Mouse (Mus musculus) heart, embryonic 14.5 days (tissue): ENCODE measurements around the gene Ipp. TPM values are rescaled to one million over a fixed set of nuclear protein-coding genes. Genes with fewer than 3 reads are reported as not detected.

ENCODE experiments used
- ATAC-seq: fragments of 200-750 bp; cut with Nextera tagmentation; 2 replicates; pipeline ENCODE4 v1.8.0; 2017; ENCODE audit warnings: low read depth, moderate TSS enrichment; ENCODE audit not compliant: insufficient number of reproducible peaks, insufficient read depth, low FRiP score
- H3K27ac ChIP-seq, 2 experiments: fragments of 200-500 bp in 1 of 2; fragments of 300-500 bp in 1 of 2; sonication (generic) in 1 of 2; replicated peaks in 1 of 2; 2 replicates each; pipeline ENCODE4 v1.5.1; 2012 to 2014; ENCODE audit warnings: low read depth in 2 of 2, low read length in 2 of 2, control low read depth in 1 of 2, mild to moderate bottlenecking in 1 of 2, mixed read lengths in 1 of 2; ENCODE audit not compliant: control insufficient read depth in 1 of 2, insufficient read depth in 1 of 2
- H3K27me3 ChIP-seq: fragments of 300-500 bp; sonication (generic); 2 replicates; pipeline ENCODE4 v1.6.1; 2014; ENCODE audit warnings: mild to moderate bottlenecking, low read length, control low read depth; ENCODE audit not compliant: control insufficient read depth, insufficient read depth
- H3K36me3 ChIP-seq: fragments of 300-500 bp; sonication (generic); 2 replicates; pipeline ENCODE4 v1.6.1; 2014; ENCODE audit warnings: mild to moderate bottlenecking, control low read depth, low read length, mixed read lengths; ENCODE audit not compliant: control insufficient read depth, insufficient read depth
- H3K4me1 ChIP-seq, 2 experiments: fragments of 200-500 bp in 1 of 2; fragments of 300-500 bp in 1 of 2; sonication (generic) in 1 of 2; 2 replicates each; pipeline ENCODE4 v1.6.1; 2012 to 2014; ENCODE audit warnings: low read length in 2 of 2, control low read depth in 1 of 2, mixed read lengths in 1 of 2; ENCODE audit not compliant: control insufficient read depth in 2 of 2, insufficient read depth in 2 of 2
- H3K4me2 ChIP-seq: fragments of 300-500 bp; sonication (generic); 2 replicates; pipeline ENCODE4 v1.6.1; 2014; ENCODE audit warnings: mild to moderate bottlenecking, low read length
- H3K4me3 ChIP-seq, 2 experiments: fragments of 200-500 bp in 1 of 2; fragments of 300-500 bp in 1 of 2; sonication (generic) in 1 of 2; 2 replicates each; pipeline ENCODE4 v1.5.1; 2012 to 2014; ENCODE audit warnings: low read length in 2 of 2, mild to moderate bottlenecking in 2 of 2, control low read depth in 1 of 2, low read depth in 1 of 2, moderate library complexity in 1 of 2; ENCODE audit not compliant: control insufficient read depth in 1 of 2, insufficient read depth in 1 of 2
- H3K9ac ChIP-seq: fragments of 300-500 bp; sonication (generic); 2 replicates; pipeline ENCODE4 v1.6.1; 2014; ENCODE audit warnings: mild to moderate bottlenecking, low read length
- H3K9me3 ChIP-seq: fragments of 300-500 bp; sonication (generic); 2 replicates; pipeline ENCODE4 v1.6.1; 2016; ENCODE audit warnings: low read length, control low read depth; ENCODE audit not compliant: control insufficient read depth
- WGBS: fragments of 180-500 bp; shearing (Covaris S2); extraction: QIAGEN DNeasy Blood & Tissue Kit; methylation state at CpG from one replicate; pipeline ENCODE4 v1.1.7; 2014; 5-methylcytosine and 5-hydroxymethylcytosine counted together
- polyA plus RNA-seq: library from polyadenylated mRNA; unstranded; fragments of >200 nt; fragmentation: Nextera tagmentation; extraction: Ambion mirVana; gene quantifications from 2 replicates; pipeline ENCODE4 v1.2.1, GENCODE M21; 2014

The Ipp gene
- polyA plus RNA-seq, 1 experiment from 2014 or later = 5.7 TPM

GRCm38 (mm10) chr4:116558151-116558882 lies 51.0 kb downstream of the Ipp start:
- Histone ChIP-seq H3K36me3 (peaks cover 19% of the 10 kb centered on the region), H3K27me3 (no peaks in the 10 kb centered on the region), H3K9me3 (no peaks in the 10 kb centered on the region), H3K27ac (peak overlapping the region; percentile 99; a peak in 3 of 4 replicates), H3K4me1 (peaks cover 0 to 14% of the 10 kb centered on the region in 2 experiments; a peak in 2 of 4 replicates), H3K4me2 (peak overlapping the region; percentile 88), H3K4me3 (peak overlapping the region; percentile 97 to 100), H3K9ac (peak overlapping the region; percentile 96)
- 3% methylated on average over 15 of the region's 15 CpGs for WGBS
- ATAC-seq = no peak

Other genes starting within 250 kb of the Ipp start
- 29.2 and 34.5 TPM in 2 replicates for gene Mast2, start 43.4 kb upstream of the Ipp start, polyA plus RNA-seq
- 24.5 and 28.5 TPM in 2 replicates for gene Tmem69, start 48.4 kb downstream of the Ipp start, polyA plus RNA-seq
- 38.3 and 39.9 TPM in 2 replicates for gene Gpbp1l1, start 50.1 kb downstream of the Ipp start, polyA plus RNA-seq
- 3.2 and 5.1 TPM in 2 replicates for gene Ccdc17, start 89.1 kb downstream of the Ipp start, polyA plus RNA-seq
- gene Nasp, start 120.4 kb downstream of the Ipp start, polyA plus RNA-seq = 78.0 and 79.1 TPM in 2 replicates
- gene Akr1a1, start 144.1 kb downstream of the Ipp start, polyA plus RNA-seq = 620 and 648 TPM in 2 replicates
- gene Prdx1, start 178.0 kb downstream of the Ipp start, polyA plus RNA-seq = 942 and 971 TPM in 2 replicates
- gene Mmachc, start 200.9 kb downstream of the Ipp start, polyA plus RNA-seq = 30.5 and 31.9 TPM in 2 replicates
- gene Ccdc163, start 201.0 kb downstream of the Ipp start, polyA plus RNA-seq = 16.3 and 20.5 TPM in 2 replicates
- gene Tesk2, start 213.4 kb downstream of the Ipp start, polyA plus RNA-seq = 2.4 and 2.7 TPM in 2 replicates